Mouse (Mus musculus): ENCODE measurements around the gene Dock4.

The Dock4 gene

DNA sequence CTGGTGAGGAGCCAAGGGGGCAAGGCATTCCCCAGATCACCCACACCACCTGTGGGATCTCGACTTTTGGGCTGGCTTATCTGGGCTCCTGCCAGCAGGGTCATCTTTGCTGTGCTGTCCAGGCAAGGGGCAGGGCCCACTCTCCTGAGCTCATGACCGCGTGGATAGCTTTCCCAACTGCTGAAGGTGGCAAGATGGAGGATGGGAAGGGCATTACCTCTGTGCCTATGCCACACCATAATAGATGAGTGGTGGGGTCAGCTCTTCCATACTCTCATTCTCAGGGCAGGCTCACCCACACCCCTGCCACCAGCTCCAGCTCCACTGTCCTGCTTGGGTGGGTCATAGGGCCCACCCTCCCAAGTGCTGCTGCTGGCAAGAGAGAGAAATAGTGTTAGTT is 439.2 kb downstream of the Dock4 start:
- no peak for DNase-seq (ENCODE audit: low spot score in 2 of 2)

DNA sequence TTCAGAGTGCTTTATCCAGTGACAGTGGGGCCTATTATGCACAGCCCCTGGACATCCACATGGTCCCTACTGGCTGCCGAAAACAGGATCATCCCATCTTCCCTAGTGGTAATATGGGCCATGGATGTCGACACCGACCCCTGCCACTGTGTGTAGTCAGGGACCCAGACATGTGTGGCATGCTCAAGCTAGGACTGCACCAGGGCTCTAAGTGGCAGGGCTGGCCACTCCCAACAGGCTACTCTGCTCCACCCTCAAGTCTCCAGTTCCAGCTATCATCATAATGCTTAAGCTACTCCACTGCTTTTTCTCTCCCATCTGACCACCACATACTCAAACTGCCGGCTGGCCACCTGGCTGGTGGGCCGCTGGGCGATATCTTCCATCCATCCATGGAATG is 439.6 kb downstream of the Dock4 start:
- no peak for DNase-seq (ENCODE audit: low spot score in 2 of 2)

DNA sequence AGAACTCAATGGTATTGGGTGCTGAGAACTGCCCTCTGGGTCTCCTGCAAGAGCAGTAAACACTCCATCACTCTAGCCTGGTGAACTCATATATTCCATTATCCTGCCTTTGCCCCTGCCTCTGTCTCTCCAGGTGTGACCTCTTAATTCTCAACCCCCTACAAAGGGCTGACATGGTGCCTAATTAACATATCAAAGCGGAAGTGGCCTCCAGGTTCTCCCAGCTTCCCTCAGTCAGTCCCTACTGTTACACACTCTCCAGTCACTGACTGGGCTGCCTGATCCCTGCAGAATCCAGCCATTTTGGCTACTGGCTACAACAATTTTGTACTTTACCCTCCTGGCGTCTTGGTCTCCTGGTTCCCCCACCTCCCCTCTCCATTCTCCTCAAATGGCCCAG is 441.7 kb downstream of the Dock4 start:
- no peak for DNase-seq (ENCODE audit: low spot score in 2 of 2)

DNA sequence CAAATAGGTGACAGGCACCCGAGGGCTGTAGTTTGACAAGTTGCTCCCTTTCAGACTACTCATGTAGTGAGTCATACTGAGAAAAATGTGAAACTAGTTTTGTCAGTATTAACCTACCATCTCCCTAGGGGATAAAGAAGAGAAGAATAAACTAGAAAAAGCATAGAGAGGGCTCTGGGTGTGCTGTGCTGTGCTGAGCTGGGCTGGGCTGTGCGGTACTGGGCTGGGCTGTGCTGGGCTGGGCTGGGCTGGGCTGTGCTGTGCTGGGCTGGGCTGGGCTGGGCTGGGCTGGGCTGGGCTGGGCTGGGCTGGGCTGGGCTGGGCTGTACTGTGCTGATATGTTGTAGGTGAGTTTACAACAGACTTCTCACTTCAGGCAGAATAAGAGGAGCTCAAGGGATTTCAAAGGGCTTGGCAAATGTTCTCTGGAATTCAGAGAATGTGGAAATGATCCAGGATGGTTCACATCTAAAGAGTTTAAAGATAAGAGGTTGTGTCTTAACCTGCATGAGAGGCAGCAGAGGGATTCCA is 442.6 kb downstream of the Dock4 start:
- no peak for DNase-seq (ENCODE audit: low spot score in 2 of 2)

DNA sequence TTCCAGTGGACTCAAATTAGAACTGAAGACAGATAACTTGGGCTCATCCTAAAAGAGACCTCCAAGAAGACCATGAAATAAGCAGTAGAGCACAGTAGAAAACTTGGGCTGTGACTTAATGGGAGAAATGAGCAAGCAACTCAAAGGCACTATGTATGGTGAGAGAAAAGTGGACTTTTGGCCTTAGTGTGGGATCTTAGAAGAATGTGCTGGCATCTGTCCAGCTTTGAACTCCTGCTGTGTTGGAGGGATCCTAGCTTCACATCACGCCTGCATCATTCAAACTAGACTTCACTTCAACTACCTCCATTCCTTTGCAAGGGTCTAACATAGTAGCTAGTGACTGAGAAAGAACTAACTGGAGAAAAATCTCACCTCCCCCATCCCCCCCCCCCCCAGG is 443.1 kb downstream of the Dock4 start:
- DNase-seq (ENCODE audit: low spot score in 2 of 2) = no peak

DNA sequence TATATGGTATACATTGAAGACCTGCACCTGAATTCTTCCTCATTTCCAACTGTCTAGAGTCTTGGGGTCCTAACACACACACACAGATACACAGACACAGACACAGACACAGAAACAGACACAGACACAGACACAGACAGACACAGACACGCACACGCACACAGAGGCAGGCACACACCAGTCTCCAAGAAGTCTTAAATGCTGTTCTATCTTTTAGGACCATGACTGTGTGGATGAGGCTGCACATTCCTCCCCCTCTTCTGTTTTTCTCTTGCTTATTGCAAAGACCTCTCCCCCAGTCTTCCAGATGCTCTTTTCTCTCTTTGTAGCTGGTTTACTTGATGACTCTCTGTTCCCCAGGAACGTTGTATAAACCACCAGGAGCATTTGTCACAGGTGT is 443.8 kb downstream of the Dock4 start:
- DNase-seq (ENCODE audit: low spot score in 2 of 2) = no peak

DNA sequence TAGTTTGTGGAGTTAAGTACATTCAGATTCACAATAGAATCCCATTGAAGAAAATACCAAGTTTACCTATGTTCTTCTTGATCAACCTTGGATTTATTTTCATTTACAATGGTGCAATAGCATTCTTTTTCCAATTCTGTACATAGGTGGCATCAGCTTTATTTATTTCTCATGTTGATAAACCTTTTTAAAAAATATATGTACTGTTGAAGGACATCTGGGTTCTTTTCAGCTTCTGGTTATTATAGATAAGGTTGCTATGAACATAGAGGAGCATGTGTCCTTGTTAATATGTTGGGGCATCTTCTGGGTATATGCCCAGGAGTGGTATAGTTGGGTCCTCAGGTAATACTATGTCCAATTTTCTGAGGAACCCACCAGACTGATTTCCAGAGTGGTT is 445.4 kb downstream of the Dock4 start:
- DNase-seq (ENCODE audit: low spot score in 2 of 2) = no peak

DNA sequence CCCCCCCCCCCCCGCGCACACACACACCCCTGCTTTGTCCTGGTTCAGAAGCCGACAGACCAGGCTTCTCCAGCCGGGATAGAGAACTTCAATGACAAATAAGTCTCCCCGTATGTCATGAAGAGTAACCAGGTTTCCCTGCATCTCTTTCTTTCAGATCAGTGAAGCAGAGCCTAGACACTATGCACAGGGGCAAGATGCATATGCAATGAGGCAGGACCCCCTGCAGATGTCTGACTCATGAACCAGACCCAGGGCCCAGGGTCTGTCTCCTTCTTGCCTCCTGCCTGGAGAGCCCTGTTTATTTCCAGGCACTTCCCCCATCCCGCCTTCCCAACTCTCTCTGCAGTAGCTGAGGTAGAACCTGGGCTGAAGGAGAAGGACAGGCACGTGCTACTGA is 448.0 kb downstream of the Dock4 start:
- DNase-seq (ENCODE audit: low spot score in 2 of 2) = no peak

DNA sequence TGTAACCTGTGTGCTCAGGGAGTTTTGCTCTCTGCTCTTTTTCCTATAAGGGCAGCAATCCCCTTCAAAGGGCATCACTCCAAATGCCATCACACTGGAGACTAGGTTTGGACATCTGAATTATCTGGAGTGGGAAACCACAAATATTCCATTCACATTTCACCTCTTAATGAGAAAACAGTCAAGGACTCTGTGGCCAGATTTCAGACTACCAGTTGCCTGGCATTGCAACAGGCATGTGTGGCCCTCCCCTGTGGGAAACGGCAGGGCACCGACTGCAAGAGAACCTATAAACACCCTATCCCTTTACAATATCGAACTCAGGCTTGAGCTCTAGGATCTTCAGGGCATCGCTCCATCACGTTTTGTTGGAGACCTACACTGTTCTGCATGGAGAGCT is 448.9 kb downstream of the Dock4 start:
- no peak for DNase-seq (ENCODE audit: low spot score in 2 of 2)
